Mouse (Mus musculus): ENCODE data around the gene Dgkq.

GRCm38 (mm10) chr5:108654444-108654990 is 15.0 kb downstream of the Dgkq start:
- no peak for TF ChIP-seq MAFK (IDR thresholded peaks at IDR 0.05; ENCODE audit: insufficient read depth, low read depth, low read length)
- TF ChIP-seq ZNF384 (IDR thresholded peaks at IDR 0.05; ENCODE audit: low read depth, low read length) = no peak
- TF ChIP-seq CHD2 (IDR thresholded peaks at IDR 0.05; ENCODE audit: low read depth, low read length) = no peak
